In genomic region chr9:103007699-103008078, GRCm38 (mm10) we compare ENCODE assay signal across 8 mouse cellular contexts. TPM values are rescaled to one million over a fixed set of nuclear protein-coding genes. Genes with fewer than 3 reads are reported as not detected.
DNase-seq lines count a peak whose midpoint lies in the region.

No protein-coding gene starts in this region.

- H3K4me1 ChIP-seq in forebrain, embryonic 10.5 days, result peaks cover 20% of the 10 kb centered on the region

- peak; percentile 13 for DNase-seq in right cerebral cortex, postnatal 14 days
- DNase-seq in right cerebral cortex, postnatal 36 days (ENCODE audit: low spot score in 2 of 2), result no peak
- DNase-seq in forebrain, embryonic 10.5 days (ENCODE audit: extremely low spot score, low spot score), result no peak
- DNase-seq in heart, postnatal 14 days, result peak; percentile 63 to 64
- DNase-seq in kidney, postnatal 36 days, result peak; percentile 89 to 92
- DNase-seq in lung, postnatal 4 days, result peak; percentile 88 to 94
- peak; percentile 88 for DNase-seq in urinary bladder, postnatal 14 days (ENCODE audit: low spot score)
- DNase-seq in left cerebral cortex, adult 8-10 months (ENCODE audit: low spot score in 2 of 2), result no peak

- intact Hi-C loops in heart, postnatal 14 days (cut with DNase I), result loop anchor here (5.0 kb wide), 1 partner anchor 85 kb away; no protein-coding TSS in a partner anchor

- no peaks in the 10 kb centered on the region for H3K36me3 ChIP-seq in forebrain, embryonic 10.5 days (replicated peaks)

- H3K4me3 ChIP-seq in forebrain, embryonic 10.5 days, result peak overlapping the region; percentile 59

- whole genome bisulfite sequencing in forebrain, embryonic 10.5 days, result 4% methylated on average over 15 of the region's 15 CpGs

- H3K27ac ChIP-seq in forebrain, embryonic 10.5 days, result peak overlapping the region; percentile 56; the same call in 1 of the 2 replicates

- H3K27me3 ChIP-seq in forebrain, embryonic 10.5 days (ENCODE audit: poor library complexity, severe bottlenecking), result peaks cover 53% of the 10 kb centered on the region

- H3K9me3 ChIP-seq in forebrain, embryonic 10.5 days, result no peaks in the 10 kb centered on the region

RNA-seq across cellular contexts. Expression of gene Slco2a1, which starts 19.2 kb away (rescaled TPM):
- 0.12 and 0.34 TPM in 2 replicates for polyA plus RNA-seq in forebrain, embryonic 10.5 days (2016; fragmentation: Nextera tagmentation; extraction: Ambion mirVana)
- 1 to 10 TPM; 7.0 to 8.6 TPM for total RNA-seq in heart, postnatal 14 days (2021)
- total RNA-seq in left cerebral cortex, adult 8-10 months (2022), result under 1 TPM; 0.72 to 0.98 (median 0.85) TPM

Comparison
In these comparisons a context has a peak if more than half of its experiments do, and no peak if none do; other contexts are left out.
1. DNase-seq: peak in right cerebral cortex, postnatal 14 days (single experiment), heart, postnatal 14 days (2 of 2), kidney, postnatal 36 days (2 of 2), lung, postnatal 4 days (2 of 2) and urinary bladder, postnatal 14 days (single experiment); none in right cerebral cortex, postnatal 36 days (0 of 2), forebrain, embryonic 10.5 days (single experiment) and left cerebral cortex, adult 8-10 months (0 of 2).
2. RNA of gene Slco2a1, which starts 19.2 kb away (total RNA-seq): 7.0 to 8.6 TPM in heart, postnatal 14 days; 0.72 to 0.98 TPM in left cerebral cortex, adult 8-10 months; every median in the first group is over 4 times any median in the second.